Mouse (Mus musculus) C2C12 (cell line): ENCODE data around the gene Sim2.

Experiments
- CEBPB ChIP-seq: IDR thresholded peaks from one replicate; pipeline ENCODE4 v1.6.1; 2011; ENCODE audit warnings: low read depth, mild to moderate bottlenecking, control low read depth, moderate library complexity
- CTCF ChIP-seq: IDR thresholded peaks from one replicate; pipeline ENCODE4 v1.5.1; 2011; ENCODE audit not compliant: control insufficient read depth, insufficient read depth, insufficient read length
- MAX ChIP-seq: IDR thresholded peaks from one replicate; pipeline ENCODE4 v1.6.1; 2011; ENCODE audit warnings: mild to moderate bottlenecking, control low read depth
- MYOG ChIP-seq: IDR thresholded peaks from one replicate; pipeline ENCODE4 v1.6.1; 2011; ENCODE audit not compliant: control insufficient read depth, insufficient read length; ENCODE audit errors: extremely low read depth
- USF1 ChIP-seq: IDR thresholded peaks from one replicate; pipeline ENCODE4 v1.6.1; 2011; ENCODE audit warnings: low read depth, mild to moderate bottlenecking, control low read depth, moderate library complexity

DNA sequence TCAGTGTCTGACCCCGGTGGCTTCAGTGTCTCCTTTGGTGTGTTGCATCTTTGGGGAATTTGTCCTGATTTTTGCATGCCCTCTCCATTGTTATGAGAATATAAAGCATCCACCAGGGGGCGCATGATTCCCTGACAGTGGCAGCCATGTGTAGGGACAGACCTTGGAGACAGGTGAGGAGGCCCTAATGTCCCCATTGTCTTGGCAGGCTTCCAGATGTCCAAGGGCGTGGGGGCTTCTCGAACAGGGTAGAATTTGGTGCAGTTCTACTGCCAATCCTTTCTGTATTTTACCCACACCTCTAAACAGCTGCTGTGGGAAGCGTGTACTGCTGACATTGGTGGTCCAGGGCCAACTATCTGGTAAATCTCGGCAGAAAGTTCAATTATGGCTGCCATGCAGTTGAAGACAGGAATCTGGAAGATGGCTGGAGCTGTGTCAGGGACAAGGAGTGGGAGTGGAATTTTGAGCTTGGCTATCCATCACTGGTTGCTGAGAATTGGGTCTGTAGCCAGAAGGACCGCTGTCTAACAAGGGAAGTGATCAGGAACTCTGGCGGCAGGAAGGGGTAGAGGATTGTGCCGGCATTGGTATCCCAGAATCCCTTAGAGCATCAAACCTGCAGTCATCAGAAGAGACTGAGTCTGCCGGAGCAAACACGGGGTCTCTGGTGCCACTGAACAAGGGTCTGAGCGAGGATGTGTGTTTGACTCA lies 46.3 kb upstream of the Sim2 start:
- TF ChIP-seq CTCF: peak; percentile 26
- TF ChIP-seq MAX: no peak
- TF ChIP-seq USF1: no peak
- TF ChIP-seq MYOG: no peak
- TF ChIP-seq CEBPB: no peak
